Mouse (Mus musculus) A20 (cell line): ENCODE data around the gene Mgme1.

Source experiments
- DNase-seq: peaks from one replicate; pipeline ENCODE4 v3.0.0-alpha.2; 2011; ENCODE audit warnings: low read depth, low spot score

The Mgme1 gene

GRCm38 (mm10) chr2:144270507-144271420 is at the start of gene Mgme1, which contains the start of gene Snx5:
TSS of gene Mgme1 (plus strand) at chr2:144270663.
TSS of gene Snx5 (minus strand) at chr2:144270906.
- DNase-seq, result peak; percentile 98

DNA sequence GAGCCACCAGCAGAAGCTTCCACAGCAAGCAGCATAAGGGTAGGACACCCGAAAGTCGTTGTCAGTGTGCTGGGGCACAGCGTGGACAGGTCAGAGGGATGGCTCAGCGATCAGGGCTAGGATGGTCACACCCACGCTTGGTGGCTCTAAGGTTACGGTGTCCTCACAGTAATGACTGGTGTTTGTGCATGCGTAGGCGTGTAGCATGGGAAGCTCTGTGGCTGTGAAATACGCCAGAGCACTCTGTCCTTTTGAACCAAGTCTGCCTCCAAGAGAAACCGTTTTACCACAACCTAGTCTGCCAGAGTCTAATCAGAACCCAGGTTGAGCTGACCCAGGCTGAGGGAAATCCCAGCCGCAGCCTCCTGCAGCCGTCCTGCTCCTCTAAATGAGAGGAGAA is 46.1 kb upstream of the Mgme1 start:
- no peak for DNase-seq

DNA sequence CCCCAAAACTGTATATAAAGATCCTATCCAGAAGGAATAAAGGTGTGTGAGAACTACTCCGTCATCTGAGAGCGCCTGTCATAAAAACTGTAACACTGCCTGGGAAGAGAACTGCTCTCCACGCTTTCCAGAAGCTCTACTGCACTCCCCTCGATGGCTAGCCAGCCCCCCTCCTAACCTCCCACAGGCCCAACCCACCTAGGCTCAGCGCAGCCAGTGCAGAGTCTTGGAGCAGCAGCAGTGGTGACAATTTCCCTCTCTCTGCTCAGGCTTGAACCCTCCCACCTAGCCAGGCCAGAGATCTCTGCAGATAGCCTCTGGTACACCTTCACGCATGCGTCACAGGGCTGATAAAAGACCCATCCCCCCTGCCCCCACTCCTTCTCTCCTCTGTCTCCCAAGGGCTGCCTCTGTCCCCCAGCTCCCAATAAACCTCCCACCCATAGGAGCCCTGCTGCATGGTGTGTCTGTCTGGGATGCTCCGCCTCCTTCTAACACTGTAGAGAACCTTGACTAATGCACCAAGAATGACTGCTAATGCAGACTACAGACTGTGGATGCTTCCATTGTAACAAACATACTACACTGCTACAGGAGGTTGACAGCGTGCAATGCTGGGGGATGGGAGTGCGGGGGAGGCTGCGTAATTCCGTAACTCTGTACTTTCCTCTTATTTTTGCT is 43.4 kb upstream of the Mgme1 start:
- no peak for DNase-seq

GRCm38 (mm10) chr2:144228521-144229346 is 41.7 kb upstream of the Mgme1 start:
- no peak for DNase-seq

- no peak for DNase-seq
Observed at GRCm38 (mm10) chr2:144229647-144230046, 40.8 kb upstream of the Mgme1 start.

DNA sequence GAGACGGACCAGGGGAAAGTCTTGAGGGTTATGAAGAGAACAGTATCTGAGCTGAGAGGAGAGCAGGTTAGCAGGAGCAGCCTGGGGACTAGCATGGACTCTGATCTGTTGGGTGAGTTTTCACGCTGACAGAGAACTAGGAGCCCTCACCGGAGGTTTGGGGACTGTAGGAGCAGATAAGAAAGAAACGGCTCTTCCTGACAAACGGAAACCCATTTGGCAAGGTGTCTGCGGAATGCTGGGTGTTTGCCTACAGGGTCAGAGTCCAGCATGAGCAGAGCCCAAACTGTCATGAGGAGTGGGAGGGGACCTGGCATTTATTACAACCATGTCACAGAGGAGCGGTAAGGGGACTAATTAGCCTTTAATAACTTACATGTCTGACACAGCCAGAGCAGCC is 40.0 kb upstream of the Mgme1 start:
- no peak for DNase-seq

- no peak for DNase-seq
Observed at GRCm38 (mm10) chr2:144231115-144231514, 39.3 kb upstream of the Mgme1 start.

- peak; percentile 73 for DNase-seq
Observed at GRCm38 (mm10) chr2:144233534-144233933, 36.9 kb upstream of the Mgme1 start.

- no peak for DNase-seq
Observed at GRCm38 (mm10) chr2:144235776-144236175, 34.7 kb upstream of the Mgme1 start.

DNA sequence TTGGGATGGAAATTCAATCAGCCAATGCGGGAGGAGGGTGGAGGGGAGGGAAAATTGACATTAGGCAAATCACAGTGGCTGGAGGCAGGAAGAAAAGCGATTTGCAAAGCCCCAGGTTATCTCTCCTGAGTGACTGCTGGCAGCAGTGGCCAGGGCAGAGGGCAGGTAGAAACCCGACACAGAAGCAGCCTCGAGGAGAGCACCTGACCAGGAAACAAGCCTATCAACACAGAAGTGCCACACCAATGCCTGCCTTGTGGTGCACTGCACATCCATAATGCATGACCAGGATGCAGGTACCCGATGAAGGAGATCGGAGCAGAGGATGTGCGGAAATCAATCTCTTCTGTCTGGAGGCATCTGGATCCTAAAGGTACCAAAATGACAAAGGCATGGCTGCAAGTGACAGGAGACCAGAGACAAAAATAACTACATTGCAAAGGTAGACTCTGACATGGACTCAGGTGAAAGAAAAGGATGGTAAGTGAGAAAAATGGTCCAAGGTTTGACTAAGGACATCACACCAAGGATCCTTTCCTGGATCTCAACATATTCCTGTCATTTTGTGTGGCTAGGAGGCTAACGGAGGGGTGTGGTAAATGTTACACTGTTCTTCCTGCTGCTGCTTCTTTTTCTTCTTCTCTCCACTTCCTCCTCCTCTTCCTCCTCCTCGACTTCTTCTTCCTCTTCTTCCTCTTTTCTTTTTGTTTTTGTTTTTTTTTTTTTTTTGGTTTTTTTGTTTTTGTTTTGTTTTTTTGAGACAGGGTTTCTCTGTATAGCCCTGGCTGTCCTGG is 33.5 kb upstream of the Mgme1 start:
- DNase-seq, result no peak

DNA sequence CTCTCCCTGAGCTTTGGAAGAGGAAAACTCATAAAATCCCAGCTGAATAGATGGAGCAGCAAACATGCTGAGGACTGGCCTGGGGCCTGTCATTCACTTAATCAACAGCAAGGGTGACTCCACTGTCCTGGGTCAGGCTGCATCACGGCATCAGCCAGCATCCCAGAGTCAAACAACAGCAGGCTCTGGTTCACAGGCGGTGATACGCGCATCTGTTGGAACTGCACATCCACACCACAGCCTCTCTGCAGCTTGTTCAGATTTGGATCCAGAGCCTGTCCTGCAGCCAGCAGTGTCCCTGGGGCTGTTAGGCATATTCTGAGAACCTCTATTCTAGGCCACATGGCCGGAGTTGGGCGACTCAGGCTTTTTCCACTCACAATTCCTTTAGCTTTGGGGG is 32.1 kb upstream of the Mgme1 start:
- DNase-seq, result no peak

GRCm38 (mm10) chr2:144239318-144239717 is 31.1 kb upstream of the Mgme1 start:
- DNase-seq, result peak; percentile 44

GRCm38 (mm10) chr2:144240095-144240899 is 30.2 kb upstream of the Mgme1 start:
- no peak for DNase-seq

DNA sequence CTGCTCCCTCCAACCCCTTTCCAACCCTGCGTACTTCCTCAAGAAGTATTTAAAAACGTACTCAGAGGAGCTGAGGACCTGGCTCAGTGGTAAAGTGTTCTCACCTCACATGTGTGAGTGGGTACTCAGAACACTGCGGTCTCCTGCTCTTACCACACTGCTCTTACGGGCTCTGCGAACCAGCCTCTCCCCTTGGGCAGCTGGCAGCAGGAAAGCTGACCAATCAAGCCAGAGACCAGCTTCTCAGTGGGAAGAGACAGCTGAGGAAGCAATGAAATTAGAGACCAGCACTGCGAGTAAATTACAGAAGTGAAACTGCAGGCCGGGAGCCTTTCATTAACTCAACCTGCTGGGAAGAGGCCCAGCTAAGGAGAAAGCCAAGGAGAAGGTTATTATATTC is 25.0 kb upstream of the Mgme1 start:
- DNase-seq, result peak; percentile 67

DNA sequence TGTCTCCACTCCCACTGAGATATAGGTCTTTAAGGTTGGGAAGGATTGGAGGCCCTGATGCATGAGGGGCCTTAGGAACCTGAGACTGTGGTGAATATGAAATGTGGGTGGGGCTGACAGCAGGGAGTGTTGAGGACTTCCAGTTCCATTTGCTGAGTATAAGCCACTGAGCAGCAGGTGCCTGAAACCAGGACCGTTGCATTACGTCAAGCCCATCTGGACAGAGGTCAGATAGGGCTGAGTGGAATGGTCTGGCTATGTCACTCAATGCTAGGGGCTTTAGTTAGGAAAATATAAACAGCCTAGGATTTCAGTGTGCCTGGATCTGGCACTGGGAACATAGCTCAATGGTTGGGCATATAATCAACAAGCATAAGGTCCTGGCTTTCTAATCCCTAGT is 24.2 kb upstream of the Mgme1 start:
- peak; percentile 15 for DNase-seq

- peak; percentile 69 for DNase-seq
Observed at GRCm38 (mm10) chr2:144247337-144247978, 23.0 kb upstream of the Mgme1 start.

DNA sequence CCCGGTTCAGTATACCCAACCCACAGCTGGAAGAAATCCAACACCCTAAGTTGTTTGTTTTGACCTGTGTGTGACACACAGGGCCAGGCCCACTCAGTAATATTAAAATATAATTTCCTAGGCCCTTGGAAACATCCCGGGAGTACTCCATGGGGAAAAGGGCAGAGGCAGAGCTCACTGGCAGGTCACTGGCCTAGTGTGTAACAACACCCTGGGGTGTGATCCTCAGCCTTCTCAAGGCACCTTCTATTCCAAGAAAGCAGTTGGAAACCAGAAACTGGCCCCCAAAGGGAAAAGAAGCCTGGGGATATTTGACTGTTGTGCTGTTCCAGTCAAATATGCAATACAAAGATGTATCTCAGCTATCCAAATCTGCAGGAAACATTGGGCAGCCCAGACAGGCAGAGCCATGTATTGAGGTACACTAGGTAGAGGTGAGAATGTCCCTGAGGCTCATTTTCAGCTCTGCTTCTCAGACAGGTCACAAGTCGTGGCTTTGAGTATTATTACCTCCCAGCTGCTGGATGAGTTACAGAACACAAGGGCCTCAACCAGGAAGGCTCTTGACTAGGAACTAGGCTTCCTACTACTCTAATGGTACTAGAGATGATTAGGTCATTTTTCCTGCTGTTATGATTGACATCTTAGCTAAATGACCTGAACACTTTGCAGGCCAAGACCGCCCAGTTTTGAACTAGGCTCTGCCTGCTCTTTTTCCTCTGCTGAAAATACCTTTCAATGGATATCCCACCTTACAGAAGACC is 21.7 kb upstream of the Mgme1 start:
- peak; percentile 43 for DNase-seq

DNA sequence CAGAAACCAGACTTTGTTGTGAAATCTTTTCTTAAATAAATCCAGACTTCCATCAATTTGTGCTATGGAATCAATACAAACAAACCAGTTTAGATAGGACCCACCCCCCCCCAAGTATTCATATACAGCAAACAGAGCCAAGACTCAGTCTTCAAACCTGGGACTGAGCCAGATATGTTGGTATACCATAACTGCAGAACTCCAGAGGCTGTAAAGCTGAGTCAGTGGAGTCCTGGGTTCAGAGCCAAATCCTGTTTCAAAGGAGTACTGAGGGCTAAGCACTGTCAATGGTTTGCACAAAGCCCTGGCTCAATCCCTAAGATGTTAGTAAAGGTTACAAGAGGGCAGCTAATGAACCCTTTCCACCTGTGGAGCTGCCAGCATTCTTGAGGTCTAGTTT is 20.4 kb upstream of the Mgme1 start:
- no peak for DNase-seq

GRCm38 (mm10) chr2:144262837-144263236 is 7.6 kb upstream of the Mgme1 start:
- DNase-seq, result no peak
